Mouse (Mus musculus): ENCODE results near the gene Zfp316. TPM values are rescaled to one million over a fixed set of nuclear protein-coding genes. Genes with fewer than 3 reads are reported as not detected.

Zfp316 gene
- polyA plus RNA-seq (2015; fragmentation: Nextera tagmentation; extraction: Ambion mirVana), result 8.2 and 12.1 TPM in 2 replicates

GRCm38 (mm10) chr5:143269363-143270150 is at the start of gene Zfp316:
Gene Zfp316, minus strand, starts transcription at chr5:143270022.
- Histone ChIP-seq H3K27ac (peak within 1 kb of the TSS; percentile 85), H3K27me3 (0 out of 2 replicates have a peak, but pooled peaks cover 3% of the 10 kb centered on the region), H3K4me3 (replicated peaks) (peak within 1 kb of the TSS; percentile 89), H3K4me2 (replicated peaks) (peak within 1 kb of the TSS; percentile 72), H3K36me3 (peaks cover 3% of the 10 kb centered on the region), H3K4me1 (replicated peaks) (peaks cover 34% of the 10 kb centered on the region), H3K9ac (replicated peaks) (peak within 1 kb of the TSS; percentile 97), H3K9me3 (no peaks in the 10 kb centered on the region)
- under 1% methylated on average over 51 of the region's 79 CpGs for WGBS
- ATAC-seq, result peak; percentile 90

GRCm38 (mm10) chr5:143317288-143317610 is 47.4 kb upstream of the Zfp316 start:
- WGBS, result 81% methylated on average over 8 of the region's 8 CpGs
- no peak for ATAC-seq
- Histone ChIP-seq H3K4me2 (replicated peaks) (no peak overlapping the region), H3K36me3 (peaks cover 74% of the 10 kb centered on the region), H3K27ac (no peak overlapping the region), H3K9me3 (no peaks in the 10 kb centered on the region), H3K9ac (replicated peaks) (no peak overlapping the region), H3K4me3 (replicated peaks) (no peak overlapping the region), H3K27me3 (no peaks in the 10 kb centered on the region), H3K4me1 (replicated peaks) (peaks cover 24% of the 10 kb centered on the region)

GRCm38 (mm10) chr5:143316605-143317287 is 46.9 kb upstream of the Zfp316 start:
- no peaks in the 10 kb centered on the region for H3K9me3 ChIP-seq
- no peaks in the 10 kb centered on the region for H3K27me3 ChIP-seq
- peaks cover 26% of the 10 kb centered on the region for H3K4me1 ChIP-seq (replicated peaks)
- H3K27ac ChIP-seq, result no peak overlapping the region
- H3K4me3 ChIP-seq (replicated peaks), result no peak overlapping the region
- no peak overlapping the region for H3K9ac ChIP-seq (replicated peaks)
- WGBS, result 90% methylated on average over 5 of the region's 5 CpGs
- no peak overlapping the region for H3K4me2 ChIP-seq (replicated peaks)
- H3K36me3 ChIP-seq, result peaks cover 74% of the 10 kb centered on the region
- ATAC-seq, result no peak

GRCm38 (mm10) chr5:143315514-143315888 is 45.7 kb upstream of the Zfp316 start:
- H3K9me3 ChIP-seq, result no peaks in the 10 kb centered on the region
- ATAC-seq, result no peak
- H3K4me1 ChIP-seq (replicated peaks), result peaks cover 37% of the 10 kb centered on the region
- H3K4me3 ChIP-seq (replicated peaks), result peak overlapping the region; percentile 91
- no peak overlapping the region; the same call in 1 of the 2 replicates for H3K27ac ChIP-seq
- H3K9ac ChIP-seq (replicated peaks), result peak overlapping the region; percentile 98; the same call in 1 of the 2 replicates
- peaks cover 74% of the 10 kb centered on the region for H3K36me3 ChIP-seq
- H3K4me2 ChIP-seq (replicated peaks), result peak overlapping the region; percentile 93
- H3K27me3 ChIP-seq, result no peaks in the 10 kb centered on the region
- WGBS, result 16% methylated on average over 8 of the region's 8 CpGs

GRCm38 (mm10) chr5:143314730-143315513 is 45.1 kb upstream of the Zfp316 start, which contains the start of gene E130309D02Rik:
Gene E130309D02Rik, minus strand, starts transcription at chr5:143315360.
- Histone ChIP-seq H3K36me3 (peaks cover 74% of the 10 kb centered on the region), H3K4me1 (replicated peaks) (peaks cover 42% of the 10 kb centered on the region), H3K27ac (peak within 1 kb of the TSS; percentile 98), H3K4me3 (replicated peaks) (peak within 1 kb of the TSS; percentile 91), H3K9me3 (no peaks in the 10 kb centered on the region), H3K9ac (replicated peaks) (peak within 1 kb of the TSS; percentile 98), H3K4me2 (replicated peaks) (peak within 1 kb of the TSS; percentile 93), H3K27me3 (no peaks in the 10 kb centered on the region)
- 0% methylated on average over 96 of the region's 101 CpGs for WGBS
- ATAC-seq, result peak; percentile 89

- H3K9ac ChIP-seq (replicated peaks), result peak overlapping the region; percentile 98
- peak overlapping the region; percentile 93 for H3K4me2 ChIP-seq (replicated peaks)
- under 1% methylated on average over 16 of the region's 16 CpGs for WGBS
- peaks cover 42% of the 10 kb centered on the region for H3K4me1 ChIP-seq (replicated peaks)
- peak overlapping the region; percentile 91 for H3K4me3 ChIP-seq (replicated peaks)
- peak; percentile 38 for ATAC-seq
- no peaks in the 10 kb centered on the region for H3K27me3 ChIP-seq
- H3K27ac ChIP-seq, result peak overlapping the region; percentile 98
- no peaks in the 10 kb centered on the region for H3K9me3 ChIP-seq
- H3K36me3 ChIP-seq, result peaks cover 74% of the 10 kb centered on the region
Observed at GRCm38 (mm10) chr5:143314183-143314729, 44.4 kb upstream of the Zfp316 start.

GRCm38 (mm10) chr5:143311886-143312285 is 42.1 kb upstream of the Zfp316 start:
- H3K4me2 ChIP-seq (replicated peaks), result no peak overlapping the region
- H3K4me3 ChIP-seq (replicated peaks), result no peak overlapping the region
- no peaks in the 10 kb centered on the region for H3K27me3 ChIP-seq
- H3K36me3 ChIP-seq, result peaks cover 75% of the 10 kb centered on the region
- ATAC-seq, result no peak
- no peak overlapping the region for H3K9ac ChIP-seq (replicated peaks)
- 68% methylated on average over 8 of the region's 8 CpGs for WGBS
- peaks cover 46% of the 10 kb centered on the region for H3K4me1 ChIP-seq (replicated peaks)
- no peak overlapping the region for H3K27ac ChIP-seq
- no peaks in the 10 kb centered on the region for H3K9me3 ChIP-seq

- Histone ChIP-seq H3K4me2 (replicated peaks) (no peak overlapping the region), H3K9me3 (no peaks in the 10 kb centered on the region), H3K9ac (replicated peaks) (no peak overlapping the region), H3K4me3 (replicated peaks) (no peak overlapping the region), H3K27ac (no peak overlapping the region), H3K36me3 (peaks cover 83% of the 10 kb centered on the region), H3K4me1 (replicated peaks) (peaks cover 44% of the 10 kb centered on the region), H3K27me3 (no peaks in the 10 kb centered on the region)
- WGBS, result 96% methylated on average over 7 of the region's 7 CpGs
- ATAC-seq, result no peak
Observed at GRCm38 (mm10) chr5:143309916-143310315, 40.1 kb upstream of the Zfp316 start.

GRCm38 (mm10) chr5:143308825-143309224 is 39.0 kb upstream of the Zfp316 start:
- H3K9ac ChIP-seq (replicated peaks), result no peak overlapping the region
- no peaks in the 10 kb centered on the region for H3K27me3 ChIP-seq
- H3K4me3 ChIP-seq (replicated peaks), result no peak overlapping the region
- WGBS, result 91% methylated on average over 5 of the region's 5 CpGs
- no peak overlapping the region for H3K27ac ChIP-seq
- no peaks in the 10 kb centered on the region for H3K9me3 ChIP-seq
- no peak for ATAC-seq
- H3K4me1 ChIP-seq (replicated peaks), result peaks cover 39% of the 10 kb centered on the region
- peaks cover 92% of the 10 kb centered on the region for H3K36me3 ChIP-seq
- H3K4me2 ChIP-seq (replicated peaks), result no peak overlapping the region

- H3K36me3 ChIP-seq, result peaks cover 98% of the 10 kb centered on the region
- H3K4me2 ChIP-seq (replicated peaks), result no peak overlapping the region
- ATAC-seq, result no peak
- no peak overlapping the region for H3K4me3 ChIP-seq (replicated peaks)
- no peak overlapping the region for H3K9ac ChIP-seq (replicated peaks)
- 90% methylated on average over 7 of the region's 7 CpGs for WGBS
- no peaks in the 10 kb centered on the region for H3K27me3 ChIP-seq
- H3K27ac ChIP-seq, result no peak overlapping the region
- H3K9me3 ChIP-seq, result no peaks in the 10 kb centered on the region
- peaks cover 5% of the 10 kb centered on the region for H3K4me1 ChIP-seq (replicated peaks)
Observed at GRCm38 (mm10) chr5:143304251-143304650, 34.4 kb upstream of the Zfp316 start.

GRCm38 (mm10) chr5:143301296-143301695 is 31.5 kb upstream of the Zfp316 start:
- H3K4me1 ChIP-seq (replicated peaks), result no peaks in the 10 kb centered on the region; the same call in 1 of the 2 replicates
- peaks cover 85% of the 10 kb centered on the region for H3K36me3 ChIP-seq
- no peaks in the 10 kb centered on the region for H3K27me3 ChIP-seq
- no peaks in the 10 kb centered on the region for H3K9me3 ChIP-seq
- WGBS, result 80% methylated on average over 8 of the region's 8 CpGs
- no peak overlapping the region for H3K4me2 ChIP-seq (replicated peaks)
- ATAC-seq, result no peak
- no peak overlapping the region for H3K4me3 ChIP-seq (replicated peaks)
- H3K9ac ChIP-seq (replicated peaks), result no peak overlapping the region
- H3K27ac ChIP-seq, result no peak overlapping the region
